Mouse (Mus musculus) cerebellum, adult 2 months (tissue): Measurements from ENCODE around the gene 2310033P09Rik.
A peak's percentile ranks its signal among the peaks of the same experiment; 100 is the strongest.

Source experiments
- CTCF ChIP-seq: fragments of 200-500 bp; IDR thresholded peaks from 2 replicates; pipeline ENCODE4 v1.5.1; 2011; ENCODE audit warnings: low read depth, mild to moderate bottlenecking, control low read depth, low read length, moderate library complexity, borderline replicate concordance; ENCODE audit not compliant: insufficient read depth
- POLR2A ChIP-seq: fragments of 200-500 bp; IDR thresholded peaks from 2 replicates; pipeline ENCODE4 v1.6.1; 2011; ENCODE audit warnings: low read length, control low read depth, borderline replicate concordance; ENCODE audit not compliant: insufficient read depth

- no peak for TF ChIP-seq POLR2A
- TF ChIP-seq CTCF: peak; percentile 81
Observed at GRCm38 (mm10) chr11:59183821-59184220, 24.3 kb upstream of the 2310033P09Rik start.
